Mouse (Mus musculus) kidney, postnatal 0 days (tissue): ENCODE data around the gene Sdhc. TPM values are rescaled to one million over a fixed set of nuclear protein-coding genes. Genes with fewer than 3 reads are reported as not detected.

ENCODE experiments used
- ATAC-seq: fragments of 200-750 bp; cut with Nextera tagmentation; replicated peaks from 2 replicates; pipeline ENCODE4 v1.8.0; 2017; ENCODE audit warnings: low read depth, moderate number of reproducible peaks, moderate TSS enrichment, moderate library complexity; ENCODE audit not compliant: low FRiP score
- DNase-seq: peaks from one replicate; pipeline ENCODE4 v3.0.0-alpha.2; 2016; ENCODE audit warnings: low spot score
- H3K27ac ChIP-seq: fragments of 300-500 bp; sonication (generic); 2 replicates; pipeline ENCODE4 v1.5.1; 2014; ENCODE audit warnings: mild to moderate bottlenecking
- H3K27me3 ChIP-seq: fragments of 300-500 bp; sonication (generic); 2 replicates; pipeline ENCODE4 v1.6.1; 2014; ENCODE audit warnings: low read length, mixed read lengths; ENCODE audit not compliant: insufficient read depth
- H3K36me3 ChIP-seq: fragments of 300-500 bp; sonication (generic); 2 replicates; pipeline ENCODE4 v1.6.1; 2014; ENCODE audit warnings: low read length, mixed read lengths; ENCODE audit not compliant: insufficient read depth
- H3K4me1 ChIP-seq: fragments of 300-500 bp; sonication (generic); replicated peaks from 2 replicates; pipeline ENCODE4 v1.6.1; 2014; ENCODE audit warnings: antibody characterized with exemption, low read length, mixed read lengths; ENCODE audit not compliant: insufficient read depth
- H3K4me2 ChIP-seq: fragments of 300-500 bp; sonication (generic); 2 replicates; pipeline ENCODE4 v1.6.1; 2014; ENCODE audit warnings: mild to moderate bottlenecking, low read length, moderate library complexity, mixed read lengths
- H3K4me3 ChIP-seq: fragments of 300-500 bp; sonication (generic); replicated peaks from 2 replicates; pipeline ENCODE4 v1.5.1; 2014; ENCODE audit warnings: low read depth, low read length
- H3K9ac ChIP-seq: fragments of 300-500 bp; sonication (generic); 2 replicates; pipeline ENCODE4 v1.6.1; 2014; ENCODE audit warnings: low read depth, low read length
- H3K9me3 ChIP-seq: fragments of 300-500 bp; sonication (generic); replicated peaks from 2 replicates; pipeline ENCODE4 v1.6.1; 2016; ENCODE audit warnings: low read length, inconsistent platforms, mixed read lengths
- CTCF ChIP-seq: IDR thresholded peaks from 2 replicates; pipeline ENCODE4 v1.5.1; 2016; ENCODE audit warnings: antibody characterized with exemption, low read depth, mild to moderate bottlenecking, moderate library complexity
- WGBS: fragments of 180-500 bp; shearing (Covaris S2); extraction: QIAGEN DNeasy Blood & Tissue Kit; methylation state at CpG from one replicate; pipeline ENCODE4 v1.1.7; 2014; 5-methylcytosine and 5-hydroxymethylcytosine counted together
- polyA plus RNA-seq: library from polyadenylated mRNA; unstranded; fragments of >200 nt; fragmentation: Nextera tagmentation; extraction: Ambion mirVana; gene quantifications from 2 replicates; pipeline ENCODE4 v1.2.1, GENCODE M21; 2015

Sdhc gene
- polyA plus RNA-seq, 1 experiment from 2014 or later: 381 TPM

- Histone ChIP-seq H3K27ac (peak overlapping the region; percentile 90), H3K4me3 (peak overlapping the region; percentile 45), H3K27me3 (no peaks in the 10 kb centered on the region), H3K9ac (peak overlapping the region; percentile 55), H3K4me1 (peaks cover 6% of the 10 kb centered on the region; the same call in 1 of the 2 replicates), H3K4me2 (peak overlapping the region; percentile 70), H3K36me3 (no peaks in the 10 kb centered on the region), H3K9me3 (no peaks in the 10 kb centered on the region)
- ATAC-seq: no peak
- 1% methylated on average over 15 of the region's 15 CpGs for WGBS
- no peak for TF ChIP-seq CTCF
- DNase-seq: peak; percentile 75
These were observed 38.4 kb downstream of the Sdhc start for GRCm38 (mm10) chr1:171111781-171112575.

DNA sequence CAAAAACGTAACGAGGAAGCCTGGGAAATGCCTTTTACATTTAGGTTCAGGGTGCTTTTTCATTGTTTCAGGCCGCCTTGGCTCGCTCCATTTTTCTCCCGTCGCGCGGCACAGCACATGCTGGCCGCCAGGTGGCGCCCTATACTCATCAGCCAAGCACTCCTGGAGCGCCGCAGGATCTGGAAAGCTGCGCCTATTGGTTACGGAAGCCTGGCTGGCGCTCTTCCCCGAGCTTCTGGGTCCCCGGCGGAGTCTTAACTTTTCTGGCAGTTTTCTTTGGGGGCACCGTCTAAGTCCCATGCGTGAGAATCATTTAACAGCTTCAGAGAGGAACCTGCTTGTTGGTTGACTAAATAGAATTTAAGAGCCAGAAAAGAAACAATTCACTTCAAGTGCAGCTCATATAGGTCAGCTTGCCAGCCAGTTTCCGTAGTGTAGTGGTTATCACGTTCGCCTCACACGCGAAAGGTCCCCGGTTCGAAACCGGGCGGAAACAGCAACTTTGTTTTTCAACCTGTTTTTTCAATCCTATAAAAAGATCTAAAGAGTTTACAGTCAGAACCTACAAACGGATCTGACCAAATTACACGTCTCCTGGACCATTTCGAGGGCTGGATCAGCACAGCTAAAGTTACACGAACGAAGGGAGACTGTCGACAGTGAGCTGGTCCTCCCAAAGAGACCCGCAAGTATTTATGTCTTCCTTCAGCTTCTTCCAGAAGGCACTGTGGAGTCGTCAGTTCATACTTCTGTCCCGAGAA, 39.2 kb downstream of the Sdhc start:
- H3K9ac ChIP-seq: peak overlapping the region; percentile 55
- no peaks in the 10 kb centered on the region for H3K27me3 ChIP-seq
- DNase-seq (peak; percentile 96), ATAC-seq (peak; percentile 86)
- whole genome bisulfite sequencing: under 1% methylated on average over 38 of the region's 38 CpGs
- peak overlapping the region; percentile 70 for H3K4me2 ChIP-seq
- peak; percentile 99 for TF ChIP-seq CTCF
- H3K36me3 ChIP-seq: no peaks in the 10 kb centered on the region
- peak overlapping the region; percentile 45 for H3K4me3 ChIP-seq
- no peaks in the 10 kb centered on the region for H3K9me3 ChIP-seq
- peak overlapping the region; percentile 90 for H3K27ac ChIP-seq
- H3K4me1 ChIP-seq: peaks cover 6% of the 10 kb centered on the region; the same call in 1 of the 2 replicates

GRCm38 (mm10) chr1:171110659-171111019, 39.8 kb downstream of the Sdhc start:
- H3K4me1 ChIP-seq: peaks cover 6% of the 10 kb centered on the region; the same call in 1 of the 2 replicates

GRCm38 (mm10) chr1:171109620-171110019, 40.8 kb downstream of the Sdhc start:
- WGBS: 36% methylated on average over 9 of the region's 9 CpGs
- no peaks in the 10 kb centered on the region for H3K27me3 ChIP-seq
- no peak for DNase-seq

More at GRCm38 (mm10) chr1:171110659-171111019, 39.8 kb downstream of the Sdhc start:
- no peaks in the 10 kb centered on the region for H3K36me3 ChIP-seq
- TF ChIP-seq CTCF: no peak
- peak overlapping the region; percentile 50; the same call in 1 of the 2 replicates for H3K27ac ChIP-seq
- peak overlapping the region; percentile 45 for H3K4me3 ChIP-seq
- peak overlapping the region; percentile 55; the same call in 1 of the 2 replicates for H3K9ac ChIP-seq
- DNase-seq: no peak
- 14% methylated on average over 15 of the region's 15 CpGs for WGBS
- H3K4me2 ChIP-seq: peak overlapping the region; percentile 70
- no peaks in the 10 kb centered on the region for H3K27me3 ChIP-seq
- ATAC-seq: no peak
- no peaks in the 10 kb centered on the region for H3K9me3 ChIP-seq

GRCm38 (mm10) chr1:171105226-171105625, 45.2 kb downstream of the Sdhc start:
- Histone ChIP-seq H3K4me3 (no peak overlapping the region), H3K4me2 (no peak overlapping the region), H3K27ac (no peak overlapping the region), H3K36me3 (no peaks in the 10 kb centered on the region), H3K4me1 (0 out of 2 replicates have a peak, but pooled peaks cover under 1% of the 10 kb centered on the region), H3K9ac (no peak overlapping the region), H3K27me3 (no peaks in the 10 kb centered on the region), H3K9me3 (no peaks in the 10 kb centered on the region)
- DNase-seq (no peak), ATAC-seq (no peak)
- WGBS: 70% methylated on average over 6 of the region's 6 CpGs
- no peak for TF ChIP-seq CTCF

More at GRCm38 (mm10) chr1:171109620-171110019, 40.8 kb downstream of the Sdhc start:
- no peak overlapping the region for H3K27ac ChIP-seq
- TF ChIP-seq CTCF: no peak
- no peak overlapping the region for H3K4me2 ChIP-seq
- no peak overlapping the region for H3K4me3 ChIP-seq
- no peaks in the 10 kb centered on the region for H3K36me3 ChIP-seq
- ATAC-seq: no peak
- no peak overlapping the region for H3K9ac ChIP-seq
- H3K9me3 ChIP-seq: no peaks in the 10 kb centered on the region
- H3K4me1 ChIP-seq: peaks cover 6% of the 10 kb centered on the region; the same call in 1 of the 2 replicates

- Histone ChIP-seq H3K4me1 (no peaks in the 10 kb centered on the region), H3K9me3 (no peaks in the 10 kb centered on the region), H3K4me3 (0 out of 2 replicates have a peak overlapping the region, but pooled peaks have one; percentile 59), H3K27me3 (no peaks in the 10 kb centered on the region), H3K4me2 (peak overlapping the region; percentile 58), H3K9ac (no peak overlapping the region), H3K27ac (no peak overlapping the region), H3K36me3 (no peaks in the 10 kb centered on the region)
- 10% methylated on average over 10 of the region's 10 CpGs for WGBS
- ATAC-seq (no peak; the same call in 1 of the 2 replicates), DNase-seq (no peak)
- no peak for TF ChIP-seq CTCF
These were observed 47.1 kb downstream of the Sdhc start for GRCm38 (mm10) chr1:171103179-171103840.
